Mouse (Mus musculus): ENCODE results near the gene Dmrt2. TPM values are rescaled to one million over a fixed set of nuclear protein-coding genes. Genes with fewer than 3 reads are reported as not detected.

Dmrt2 gene
- polyA plus RNA-seq, 1 experiment from 2014 or later = 5.6 TPM

- 11% methylated on average over 4 of the region's 4 CpGs for WGBS
- DNase-seq (ENCODE audit: low spot score) = no peak
- no peak overlapping the region for H3K4me3 ChIP-seq
- no peaks in the 10 kb centered on the region for H3K9me3 ChIP-seq (replicated peaks)
- peaks cover 92% of the 10 kb centered on the region for H3K27me3 ChIP-seq (ENCODE audit: low read depth, poor library complexity, severe bottlenecking)
- peaks cover 39% of the 10 kb centered on the region for H3K4me1 ChIP-seq
- no peak overlapping the region for H3K27ac ChIP-seq
- H3K36me3 ChIP-seq = no peaks in the 10 kb centered on the region
These were observed 4.4 kb upstream of the Dmrt2 start for GRCm38 (mm10) chr19:25667836-25668235.

GRCm38 (mm10) chr19:25669593-25670248 is 2.5 kb upstream of the Dmrt2 start:
- H3K9me3 ChIP-seq (replicated peaks) = no peaks in the 10 kb centered on the region
- H3K27ac ChIP-seq = no peak overlapping the region
- H3K4me3 ChIP-seq = no peak overlapping the region
- WGBS = 0% methylated on average over 3 of the region's 3 CpGs
- peaks cover 99% of the 10 kb centered on the region for H3K27me3 ChIP-seq (ENCODE audit: low read depth, poor library complexity, severe bottlenecking)
- peak; percentile 40 for DNase-seq (ENCODE audit: low spot score)
- H3K36me3 ChIP-seq = no peaks in the 10 kb centered on the region
- H3K4me1 ChIP-seq = peaks cover 50% of the 10 kb centered on the region

GRCm38 (mm10) chr19:25670571-25671285 is 1.5 kb upstream of the Dmrt2 start:
- Histone ChIP-seq H3K4me1 (peaks cover 43% of the 10 kb centered on the region), H3K4me3 (no peak overlapping the region), H3K27me3 (ENCODE audit: low read depth, poor library complexity, severe bottlenecking) (peaks cover 99% of the 10 kb centered on the region), H3K27ac (no peak overlapping the region), H3K9me3 (replicated peaks) (no peaks in the 10 kb centered on the region), H3K36me3 (no peaks in the 10 kb centered on the region)
- peak; percentile 46 for DNase-seq (ENCODE audit: low spot score)
- WGBS = 2% methylated on average over 17 of the region's 17 CpGs

GRCm38 (mm10) chr19:25671681-25672080 is 530 bp upstream of the Dmrt2 start:
- Histone ChIP-seq H3K27me3 (ENCODE audit: low read depth, poor library complexity, severe bottlenecking) (peaks cover 99% of the 10 kb centered on the region), H3K27ac (no peak overlapping the region), H3K4me3 (peak overlapping the region; percentile 55), H3K9me3 (replicated peaks) (no peaks in the 10 kb centered on the region), H3K4me1 (peaks cover 34% of the 10 kb centered on the region), H3K36me3 (no peaks in the 10 kb centered on the region)
- DNase-seq (ENCODE audit: low spot score) = no peak
- whole genome bisulfite sequencing = 1% methylated on average over 14 of the region's 14 CpGs

- H3K27me3 ChIP-seq (ENCODE audit: low read depth, poor library complexity, severe bottlenecking) = peaks cover 99% of the 10 kb centered on the region
- DNase-seq (ENCODE audit: low spot score) = peak; percentile 73
- WGBS = under 1% methylated on average over 66 of the region's 66 CpGs
These were observed 1.2 kb downstream of the Dmrt2 start for GRCm38 (mm10) chr19:25673224-25674055.

GRCm38 (mm10) chr19:25674056-25674420 is 1.8 kb downstream of the Dmrt2 start:
- 2% methylated on average over 15 of the region's 15 CpGs for WGBS
- H3K4me3 ChIP-seq = peak overlapping the region; percentile 55
- H3K36me3 ChIP-seq = no peaks in the 10 kb centered on the region
- no peak overlapping the region for H3K27ac ChIP-seq
- peaks cover 32% of the 10 kb centered on the region for H3K4me1 ChIP-seq
- H3K9me3 ChIP-seq (replicated peaks) = no peaks in the 10 kb centered on the region
- H3K27me3 ChIP-seq (ENCODE audit: low read depth, poor library complexity, severe bottlenecking) = peaks cover 94% of the 10 kb centered on the region
- peak; percentile 40 for DNase-seq (ENCODE audit: low spot score)

More at GRCm38 (mm10) chr19:25673224-25674055, 1.2 kb downstream of the Dmrt2 start:
- H3K9me3 ChIP-seq (replicated peaks) = no peaks in the 10 kb centered on the region
- no peaks in the 10 kb centered on the region for H3K36me3 ChIP-seq
- H3K4me1 ChIP-seq = peaks cover 32% of the 10 kb centered on the region
- peak overlapping the region; percentile 55 for H3K4me3 ChIP-seq
- H3K27ac ChIP-seq = peak overlapping the region; percentile 56; the same call in 1 of the 2 replicates

- Histone ChIP-seq H3K9me3 (replicated peaks) (no peaks in the 10 kb centered on the region), H3K36me3 (no peaks in the 10 kb centered on the region), H3K27me3 (ENCODE audit: low read depth, poor library complexity, severe bottlenecking) (peaks cover 92% of the 10 kb centered on the region), H3K4me3 (no peak overlapping the region; the same call in 1 of the 2 replicates), H3K4me1 (peaks cover 32% of the 10 kb centered on the region), H3K27ac (no peak overlapping the region)
- WGBS = 2% methylated on average over 8 of the region's 8 CpGs
- DNase-seq (ENCODE audit: low spot score) = peak; percentile 41
These were observed 2.5 kb downstream of the Dmrt2 start for GRCm38 (mm10) chr19:25674744-25675143.

- Histone ChIP-seq H3K27me3 (ENCODE audit: low read depth, poor library complexity, severe bottlenecking) (peaks cover 91% of the 10 kb centered on the region), H3K36me3 (no peaks in the 10 kb centered on the region), H3K4me1 (peaks cover 30% of the 10 kb centered on the region), H3K27ac (no peak overlapping the region), H3K9me3 (replicated peaks) (no peaks in the 10 kb centered on the region), H3K4me3 (no peak overlapping the region)
- 11% methylated on average over 9 of the region's 9 CpGs for WGBS
- DNase-seq (ENCODE audit: low spot score) = peak; percentile 34
These were observed 3.7 kb downstream of the Dmrt2 start for GRCm38 (mm10) chr19:25675866-25676440.

GRCm38 (mm10) chr19:25698850-25699249 is 26.6 kb downstream of the Dmrt2 start:
- H3K27me3 ChIP-seq (ENCODE audit: low read depth, poor library complexity, severe bottlenecking) = no peaks in the 10 kb centered on the region
- no peaks in the 10 kb centered on the region for H3K4me1 ChIP-seq
- no peak overlapping the region for H3K4me3 ChIP-seq
- no peaks in the 10 kb centered on the region for H3K9me3 ChIP-seq (replicated peaks)
- H3K27ac ChIP-seq = 0 out of 2 replicates have a peak overlapping the region, but pooled peaks have one; percentile 25
- no peaks in the 10 kb centered on the region for H3K36me3 ChIP-seq
- DNase-seq (ENCODE audit: low spot score) = peak; percentile 53
- 65% methylated on average over 14 of the region's 14 CpGs for WGBS

- DNase-seq (ENCODE audit: low spot score) = peak; percentile 47
- H3K4me3 ChIP-seq = no peak overlapping the region
- WGBS = 7% methylated on average over 8 of the region's 8 CpGs
These were observed 41.2 kb downstream of the Dmrt2 start for GRCm38 (mm10) chr19:25713382-25713781.

GRCm38 (mm10) chr19:25714927-25715326 is 42.7 kb downstream of the Dmrt2 start:
- Histone ChIP-seq H3K27me3 (ENCODE audit: low read depth, poor library complexity, severe bottlenecking) (0 out of 2 replicates have a peak, but pooled peaks cover 9% of the 10 kb centered on the region), H3K9me3 (replicated peaks) (no peaks in the 10 kb centered on the region), H3K4me3 (no peak overlapping the region), H3K36me3 (no peaks in the 10 kb centered on the region), H3K4me1 (no peaks in the 10 kb centered on the region), H3K27ac (no peak overlapping the region)
- 67% methylated on average over 2 of the region's 2 CpGs for WGBS
- no peak for DNase-seq (ENCODE audit: low spot score)

More at GRCm38 (mm10) chr19:25713382-25713781, 41.2 kb downstream of the Dmrt2 start:
- H3K27me3 ChIP-seq (ENCODE audit: low read depth, poor library complexity, severe bottlenecking) = 0 out of 2 replicates have a peak, but pooled peaks cover 9% of the 10 kb centered on the region
- H3K27ac ChIP-seq = no peak overlapping the region
- no peaks in the 10 kb centered on the region for H3K36me3 ChIP-seq
- H3K4me1 ChIP-seq = no peaks in the 10 kb centered on the region
- no peaks in the 10 kb centered on the region for H3K9me3 ChIP-seq (replicated peaks)

GRCm38 (mm10) chr19:25722616-25723015 is 50.4 kb downstream of the Dmrt2 start:
- no peak for DNase-seq (ENCODE audit: low spot score)
- WGBS = 70% methylated on average over 5 of the region's 5 CpGs
- no peaks in the 10 kb centered on the region for H3K36me3 ChIP-seq

More at GRCm38 (mm10) chr19:25722616-25723015, 50.4 kb downstream of the Dmrt2 start:
- H3K9me3 ChIP-seq (replicated peaks) = no peaks in the 10 kb centered on the region
- no peak overlapping the region for H3K4me3 ChIP-seq
- H3K4me1 ChIP-seq = peaks cover 1% of the 10 kb centered on the region
- no peaks in the 10 kb centered on the region for H3K27me3 ChIP-seq (ENCODE audit: low read depth, poor library complexity, severe bottlenecking)
- H3K27ac ChIP-seq = no peak overlapping the region
